Mouse (Mus musculus): ENCODE data around the gene Ankra2.
A peak's percentile ranks its signal among the peaks of the same experiment; 100 is the strongest.

The Ankra2 gene

GRCm38 (mm10) chr13:98262636-98263457 lies at the start of gene Ankra2, which contains the start of gene Utp15:
Ankra2 (plus strand) TSS chr13:98263074.
Utp15 (minus strand) TSS chr13:98263041.
- DNase-seq (ENCODE audit: extremely low read depth, low read depth) = peak; percentile 93

GRCm38 (mm10) chr13:98222848-98223247 lies 40.0 kb upstream of the Ankra2 start:
- no peak for DNase-seq (ENCODE audit: extremely low read depth, low read depth)

GRCm38 (mm10) chr13:98226225-98226624 lies 36.6 kb upstream of the Ankra2 start:
- DNase-seq (ENCODE audit: extremely low read depth, low read depth) = no peak

GRCm38 (mm10) chr13:98230511-98230910 lies 32.4 kb upstream of the Ankra2 start:
- DNase-seq (ENCODE audit: extremely low read depth, low read depth) = no peak

GRCm38 (mm10) chr13:98235451-98235850 lies 27.4 kb upstream of the Ankra2 start:
- DNase-seq (ENCODE audit: extremely low read depth, low read depth) = no peak

- peak; percentile 36 for DNase-seq (ENCODE audit: extremely low read depth, low read depth)
These were observed 22.8 kb upstream of the Ankra2 start for GRCm38 (mm10) chr13:98239978-98240641.

- no peak for DNase-seq (ENCODE audit: extremely low read depth, low read depth)
These were observed 21.2 kb upstream of the Ankra2 start for GRCm38 (mm10) chr13:98241531-98242282.

- no peak for DNase-seq (ENCODE audit: extremely low read depth, low read depth)
These were observed 18.1 kb upstream of the Ankra2 start for GRCm38 (mm10) chr13:98244571-98245350.

GRCm38 (mm10) chr13:98245386-98245785 lies 17.5 kb upstream of the Ankra2 start:
- DNase-seq (ENCODE audit: extremely low read depth, low read depth) = no peak

- DNase-seq (ENCODE audit: extremely low read depth, low read depth) = no peak
These were observed 13.3 kb upstream of the Ankra2 start for GRCm38 (mm10) chr13:98249594-98249993.

- DNase-seq (ENCODE audit: extremely low read depth, low read depth) = no peak
These were observed 8.0 kb upstream of the Ankra2 start for GRCm38 (mm10) chr13:98254921-98255320.

- peak; percentile 28 for DNase-seq (ENCODE audit: extremely low read depth, low read depth)
These were observed 649 bp downstream of the Ankra2 start for GRCm38 (mm10) chr13:98263458-98263987.

- DNase-seq (ENCODE audit: extremely low read depth, low read depth) = no peak
These were observed 1.2 kb downstream of the Ankra2 start for GRCm38 (mm10) chr13:98264111-98264510.

- DNase-seq (ENCODE audit: extremely low read depth, low read depth) = no peak
These were observed 11.1 kb downstream of the Ankra2 start for GRCm38 (mm10) chr13:98274023-98274422.

GRCm38 (mm10) chr13:98275646-98276045 lies 12.8 kb downstream of the Ankra2 start:
- peak; percentile 90 for DNase-seq (ENCODE audit: extremely low read depth, low read depth)

- DNase-seq (ENCODE audit: extremely low read depth, low read depth) = no peak
These were observed 13.4 kb downstream of the Ankra2 start for GRCm38 (mm10) chr13:98276253-98276652.

GRCm38 (mm10) chr13:98277501-98277900 lies 14.6 kb downstream of the Ankra2 start:
- DNase-seq (ENCODE audit: extremely low read depth, low read depth) = no peak

- DNase-seq (ENCODE audit: extremely low read depth, low read depth) = no peak
These were observed 16.8 kb downstream of the Ankra2 start, which contains the start of gene Gm21976 for GRCm38 (mm10) chr13:98279686-98280085. Gm21976 (plus strand) TSS chr13:98279887.

- DNase-seq (ENCODE audit: extremely low read depth, low read depth) = no peak
These were observed 18.2 kb downstream of the Ankra2 start for GRCm38 (mm10) chr13:98280990-98281650.

GRCm38 (mm10) chr13:98290719-98291118 lies 27.8 kb downstream of the Ankra2 start:
- DNase-seq (ENCODE audit: extremely low read depth, low read depth) = no peak
